Mouse (Mus musculus) lung, adult 18-20 months (tissue): Measurements from ENCODE around the gene Armcx6.
A peak's percentile ranks its signal among the peaks of the same experiment; 100 is the strongest.
"Not testable (repeated sequence)": the region's sequence is repeated elsewhere in the genome, so short reads cannot be mapped to it uniquely, and the experiment has no call there.

ENCODE experiments used
- DNase-seq, 2 experiments: peaks; one replicate each; pipeline ENCODE4 v3.0.0; 2022; ENCODE audit warnings: mixed read lengths in 2 of 2

Armcx6 gene

GRCm38 (mm10) chrX:134750764-134751592 is at the start of gene Armcx6:
Gene Armcx6 (minus strand): TSS chrX:134751417.
- peak; percentile 70 to 71 for DNase-seq

- no peak for DNase-seq
These were observed 36.5 kb upstream of the Armcx6 start for GRCm38 (mm10) chrX:134787728-134788127.

- not testable (repeated sequence) for DNase-seq
These were observed 12.4 kb upstream of the Armcx6 start for GRCm38 (mm10) chrX:134763428-134764198.

GRCm38 (mm10) chrX:134757293-134757995 is 6.2 kb upstream of the Armcx6 start:
- peak; percentile 3 to 6 for DNase-seq

GRCm38 (mm10) chrX:134756434-134757292 is 5.4 kb upstream of the Armcx6 start, which contains the start of gene Armcx3:
Gene Armcx3 (plus strand): TSS chrX:134756595.
- DNase-seq, result peak; percentile 73 to 75

GRCm38 (mm10) chrX:134752584-134752983 is 1.4 kb upstream of the Armcx6 start:
- no peak for DNase-seq

- DNase-seq, result no peak
These were observed 693 bp upstream of the Armcx6 start for GRCm38 (mm10) chrX:134751910-134752309.

GRCm38 (mm10) chrX:134746459-134746858 is 4.8 kb downstream of the Armcx6 start:
- peak in 1 of 2 experiments; percentile 4 for DNase-seq

- no peak for DNase-seq
These were observed 9.4 kb downstream of the Armcx6 start for GRCm38 (mm10) chrX:134741862-134742261.

GRCm38 (mm10) chrX:134739160-134739559 is 12.1 kb downstream of the Armcx6 start:
- no peak for DNase-seq

GRCm38 (mm10) chrX:134737796-134738195 is 13.4 kb downstream of the Armcx6 start:
- no peak for DNase-seq

- no peak for DNase-seq
These were observed 21.4 kb downstream of the Armcx6 start for GRCm38 (mm10) chrX:134729778-134730177.

- not testable (repeated sequence) for DNase-seq
These were observed 27.5 kb downstream of the Armcx6 start for GRCm38 (mm10) chrX:134723762-134724161.

- DNase-seq, result peak; percentile 31 to 57
These were observed 32.7 kb downstream of the Armcx6 start for GRCm38 (mm10) chrX:134718524-134718923.

GRCm38 (mm10) chrX:134717752-134718308 is 33.4 kb downstream of the Armcx6 start, which contains the start of gene Armcx1:
Gene Armcx1 (plus strand): TSS chrX:134717963.
- peak; percentile 61 for DNase-seq

- no peak for DNase-seq
These were observed 34.4 kb downstream of the Armcx6 start for GRCm38 (mm10) chrX:134716863-134717262.
